Mouse (Mus musculus) intestine, embryonic 14.5 days (tissue): Measurements from ENCODE around the gene Megf11. TPM values are rescaled to one million over a fixed set of nuclear protein-coding genes. Genes with fewer than 3 reads are reported as not detected.

ENCODE experiments used
- ATAC-seq: fragments of 200-750 bp; cut with Nextera tagmentation; replicated peaks from 2 replicates; pipeline ENCODE4 v1.8.0; 2017; ENCODE audit warnings: low read depth, moderate number of reproducible peaks, moderate TSS enrichment, moderate library complexity; ENCODE audit not compliant: low FRiP score, low TSS enrichment
- DNase-seq: peaks from one replicate; pipeline ENCODE4 v3.0.0-alpha.2; 2018; ENCODE audit warnings: low spot score
- H3K27ac ChIP-seq: fragments of 300-500 bp; sonication (generic); 2 replicates; pipeline ENCODE4 v1.5.1; 2014; ENCODE audit warnings: low read depth, mild to moderate bottlenecking, control low read depth
- H3K27me3 ChIP-seq: fragments of 300-500 bp; sonication (generic); replicated peaks from 2 replicates; pipeline ENCODE4 v1.6.1; 2014; ENCODE audit warnings: low read length, control low read depth; ENCODE audit not compliant: control insufficient read depth, insufficient read depth
- H3K36me3 ChIP-seq: fragments of 300-500 bp; sonication (generic); 2 replicates; pipeline ENCODE4 v1.6.1; 2014; ENCODE audit warnings: low read length, control low read depth; ENCODE audit not compliant: control insufficient read depth, insufficient read depth
- H3K4me1 ChIP-seq: fragments of 300-500 bp; sonication (generic); replicated peaks from 2 replicates; pipeline ENCODE4 v1.6.1; 2014; ENCODE audit warnings: low read length, control low read depth, mixed read lengths; ENCODE audit not compliant: control insufficient read depth, insufficient read depth
- H3K4me2 ChIP-seq: fragments of 300-500 bp; sonication (generic); 2 replicates; pipeline ENCODE4 v1.6.1; 2014; ENCODE audit warnings: low read length
- H3K4me3 ChIP-seq: fragments of 300-500 bp; sonication (generic); 2 replicates; pipeline ENCODE4 v1.5.1; 2014; ENCODE audit warnings: low read depth, low read length, control low read depth, mixed read lengths
- H3K9ac ChIP-seq: fragments of 300-500 bp; sonication (generic); 2 replicates; pipeline ENCODE4 v1.6.1; 2014; ENCODE audit warnings: mild to moderate bottlenecking, low read length
- H3K9me3 ChIP-seq: fragments of 300-500 bp; sonication (generic); 2 replicates; pipeline ENCODE4 v1.6.1; 2016; ENCODE audit warnings: low read length, control low read depth; ENCODE audit not compliant: control insufficient read depth
- whole genome bisulfite sequencing: fragments of 180-500 bp; shearing (Covaris S2); extraction: QIAGEN DNeasy Blood & Tissue Kit; methylation state at CpG from one replicate; pipeline ENCODE4 v1.1.7; 2014; 5-methylcytosine and 5-hydroxymethylcytosine counted together
- microRNA-seq: library from miRNA; unstranded; fragments of <30 nt; microRNA quantifications from one replicate; pipeline ENCODE4, GENCODE M21; 2016
- polyA plus RNA-seq: library from polyadenylated mRNA; unstranded; fragments of >200 nt; fragmentation: Nextera tagmentation; extraction: Ambion mirVana; gene quantifications from 2 replicates; pipeline ENCODE4 v1.2.1, GENCODE M21; 2014

Gene Megf11
- polyA plus RNA-seq, 1 experiment from 2014 or later, result 1.1 TPM

DNA sequence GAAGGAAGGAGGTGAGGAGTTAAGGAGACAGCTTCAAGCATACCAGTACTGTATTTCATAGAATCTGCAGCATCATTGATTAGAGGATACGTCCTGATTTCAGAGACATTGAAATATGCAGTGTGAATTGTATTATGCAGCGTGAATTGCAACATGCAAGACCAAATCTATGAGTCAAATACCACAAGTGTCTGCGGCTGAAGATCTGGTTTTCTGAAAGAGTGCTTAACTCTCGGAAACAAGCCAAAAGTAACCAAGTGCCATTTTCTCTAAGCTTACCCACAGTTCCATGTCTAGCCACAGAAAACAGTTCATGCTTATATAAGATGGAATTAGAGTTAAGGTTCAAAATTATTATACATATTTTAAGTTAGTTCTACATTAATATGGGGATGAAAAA is 362.3 kb downstream of the Megf11 start:
- Histone ChIP-seq H3K36me3 (no peaks in the 10 kb centered on the region), H3K27ac (no peak overlapping the region), H3K27me3 (no peaks in the 10 kb centered on the region), H3K9ac (no peak overlapping the region), H3K4me2 (no peak overlapping the region), H3K9me3 (no peaks in the 10 kb centered on the region), H3K4me3 (no peak overlapping the region), H3K4me1 (no peaks in the 10 kb centered on the region)
- DNase-seq, result no peak
- 78% methylated on average over 4 of the region's 4 CpGs for WGBS
- ATAC-seq, result no peak

DNA sequence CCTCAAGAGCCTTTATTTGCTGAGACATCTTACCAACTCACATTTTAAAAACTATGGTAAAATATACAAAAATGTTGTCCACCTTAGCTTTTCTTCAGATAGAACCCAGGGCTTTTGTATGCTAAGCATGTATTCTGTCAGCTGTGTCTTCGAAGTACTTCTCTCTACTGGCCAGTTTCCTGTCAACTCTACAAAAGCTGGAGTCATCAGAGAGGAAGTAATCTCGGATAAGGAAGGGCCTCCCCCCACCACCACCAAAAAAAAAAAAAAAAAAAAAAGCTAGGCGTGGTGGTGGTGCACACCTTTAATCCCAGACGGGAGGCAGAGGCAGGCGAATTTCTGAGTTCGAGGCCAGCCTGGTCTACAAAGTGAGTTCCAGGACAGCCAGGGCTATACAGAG is 363.9 kb downstream of the Megf11 start:
- 84% methylated on average over 6 of the region's 6 CpGs for WGBS
- DNase-seq, result no peak
- no peak overlapping the region for H3K4me2 ChIP-seq
- no peak overlapping the region for H3K27ac ChIP-seq
- ATAC-seq, result no peak
- no peaks in the 10 kb centered on the region for H3K27me3 ChIP-seq
- H3K4me1 ChIP-seq, result no peaks in the 10 kb centered on the region
- no peak overlapping the region for H3K9ac ChIP-seq
- H3K36me3 ChIP-seq, result no peaks in the 10 kb centered on the region
- no peak overlapping the region for H3K4me3 ChIP-seq
- H3K9me3 ChIP-seq, result no peaks in the 10 kb centered on the region

DNA sequence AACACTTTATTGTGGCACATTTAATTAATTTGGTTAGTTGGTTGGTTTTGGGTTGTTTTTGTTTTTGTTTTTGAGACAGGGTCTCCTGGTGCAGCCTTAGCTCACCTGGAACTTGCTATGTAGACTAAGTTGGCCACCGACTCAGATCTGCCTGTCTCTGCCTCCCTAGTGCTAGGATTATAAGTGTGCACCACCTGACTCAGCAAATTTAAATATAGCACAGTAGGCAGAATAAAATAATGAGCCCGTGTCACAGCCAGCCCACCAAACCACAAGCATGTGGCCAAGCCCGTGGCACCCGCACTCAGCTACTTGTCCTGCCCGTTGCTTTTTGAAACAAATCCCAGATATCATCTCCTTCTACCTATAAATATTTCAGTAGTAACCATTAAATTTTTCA is 367.1 kb downstream of the Megf11 start:
- H3K4me2 ChIP-seq, result no peak overlapping the region
- ATAC-seq (no peak), DNase-seq (no peak)
- H3K9me3 ChIP-seq, result no peaks in the 10 kb centered on the region
- H3K27me3 ChIP-seq, result no peaks in the 10 kb centered on the region
- no peak overlapping the region for H3K27ac ChIP-seq
- H3K9ac ChIP-seq, result no peak overlapping the region
- no peak overlapping the region for H3K4me3 ChIP-seq
- H3K36me3 ChIP-seq, result no peaks in the 10 kb centered on the region
- 91% methylated on average over 5 of the region's 5 CpGs for WGBS
- no peaks in the 10 kb centered on the region for H3K4me1 ChIP-seq

DNA sequence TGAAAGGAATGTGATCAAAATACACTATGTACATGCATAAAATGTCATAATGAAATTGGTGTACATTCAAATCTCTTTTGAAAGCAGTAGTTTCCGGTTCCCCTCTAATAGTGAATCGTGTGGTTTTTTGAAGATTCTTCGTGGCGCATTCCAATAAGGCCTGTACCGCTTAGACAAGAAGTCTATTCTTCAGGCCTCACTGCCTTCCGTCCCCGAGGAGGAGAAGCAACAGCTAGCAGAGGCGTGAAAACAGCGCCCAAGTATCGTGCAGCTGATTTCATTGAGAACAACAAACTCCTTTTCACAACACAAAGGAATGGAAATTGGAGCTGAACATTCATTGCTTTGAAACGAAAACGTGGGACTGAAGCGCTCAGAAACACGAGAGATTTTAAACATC is 372.6 kb downstream of the Megf11 start:
- no peak for ATAC-seq
- 85% methylated on average over 14 of the region's 14 CpGs for WGBS
- H3K9me3 ChIP-seq, result no peaks in the 10 kb centered on the region

More for the DNA sequence above, 372.6 kb downstream of the Megf11 start:
- Histone ChIP-seq H3K36me3 (no peaks in the 10 kb centered on the region), H3K4me2 (no peak overlapping the region), H3K27me3 (no peaks in the 10 kb centered on the region), H3K4me1 (no peaks in the 10 kb centered on the region), H3K4me3 (no peak overlapping the region), H3K9ac (no peak overlapping the region), H3K27ac (no peak overlapping the region)
- DNase-seq, result no peak

Small RNAs within 50 kb of the gene (microRNA-seq; reads per million reads assigned to microRNA genes)
- not detected for gene Gm47308

Other genes starting within 250 kb of the Megf11 start
- 27.7 and 33.3 TPM in 2 replicates for gene Zwilch, start 212.5 kb upstream of the Megf11 start, polyA plus RNA-seq
- gene Rpl4, start 212.3 kb upstream of the Megf11 start, polyA plus RNA-seq, result 1,426 and 1,532 TPM in 2 replicates
- gene Snapc5, start 206.4 kb upstream of the Megf11 start, polyA plus RNA-seq, result 29.2 and 30.2 TPM in 2 replicates
- gene Uchl4, start 150.4 kb upstream of the Megf11 start, polyA plus RNA-seq, result 3.7 and 4.2 TPM in 2 replicates
- gene Map2k1, start 132.0 kb upstream of the Megf11 start, polyA plus RNA-seq, result 90.9 and 103 TPM in 2 replicates
- gene Tipin, start 104.0 kb upstream of the Megf11 start, polyA plus RNA-seq, result 238 and 241 TPM in 2 replicates
- 21.8 and 24.3 TPM in 2 replicates for gene Dis3l, start 44.3 kb upstream of the Megf11 start, polyA plus RNA-seq